Mouse (Mus musculus) CD8-positive naive resting alpha-beta T cell, adult 57 days (primary cell): ENCODE results near the gene Map3k19. TPM values are rescaled to one million over a fixed set of nuclear protein-coding genes. Genes with fewer than 3 reads are reported as not detected.

Experiments used
- total RNA-seq: library from RNA; stranded (reverse); gene quantifications from one replicate; pipeline ENCODE4 v1.2.4, GENCODE M21; 2023

Map3k19 gene
- total RNA-seq, result 0.46 TPM

GRCm38 (mm10) chr1:127854486-127855222 is at the start of gene Map3k19:
Gene Map3k19, minus strand, starts transcription at chr1:127855031.

GRCm38 (mm10) chr1:127868300-127869261 is 13.8 kb upstream of the Map3k19 start, which contains the start of gene Rab3gap1:
Gene Rab3gap1, plus strand, starts transcription at chr1:127868773.

GRCm38 (mm10) chr1:127773803-127774500 is 80.9 kb downstream of the Map3k19 start, which contains the start of gene Ccnt2:
Gene Ccnt2, plus strand, starts transcription at chr1:127774164.

Other genes with a start within 250 kb of the Map3k19 start
- 4.6 TPM for gene Tmem163, start 175.5 kb downstream of the Map3k19 start, total RNA-seq
- not detected for gene Acmsd, start 125.6 kb downstream of the Map3k19 start, total RNA-seq
- 79.1 TPM for gene Ccnt2, start 80.9 kb downstream of the Map3k19 start, total RNA-seq
- gene Rab3gap1, start 13.7 kb upstream of the Map3k19 start, total RNA-seq, result 69.0 TPM
- 6.7 TPM for gene Zranb3, start 248.0 kb upstream of the Map3k19 start, total RNA-seq
- 106 TPM for gene R3hdm1, start 248.3 kb upstream of the Map3k19 start, total RNA-seq